Mouse (Mus musculus) kidney, embryonic 16.5 days (tissue): ENCODE data around the gene Peak1. TPM values are rescaled to one million over a fixed set of nuclear protein-coding genes. Genes with fewer than 3 reads are reported as not detected.
"Not testable (repeated sequence)": the region's sequence is repeated elsewhere in the genome, so short reads cannot be mapped to it uniquely, and the experiment has no call there.

Experiments used
- ATAC-seq: fragments of 200-750 bp; cut with Nextera tagmentation; 2 replicates; pipeline ENCODE4 v1.8.0; 2017; ENCODE audit warnings: moderate TSS enrichment; ENCODE audit not compliant: low FRiP score, low TSS enrichment
- H3K27ac ChIP-seq: fragments of 300-500 bp; sonication (generic); 2 replicates; pipeline ENCODE4 v1.5.1; 2014; ENCODE audit warnings: low read length
- H3K27me3 ChIP-seq: fragments of 300-500 bp; sonication (generic); 2 replicates; pipeline ENCODE4 v1.6.1; 2014; ENCODE audit warnings: low read length, control low read depth, mixed read lengths; ENCODE audit not compliant: insufficient read depth
- H3K36me3 ChIP-seq: fragments of 300-500 bp; sonication (generic); 2 replicates; pipeline ENCODE4 v1.6.1; 2014; ENCODE audit warnings: low read length, control low read depth, mixed read lengths; ENCODE audit not compliant: insufficient read depth
- H3K4me1 ChIP-seq: fragments of 300-500 bp; sonication (generic); 2 replicates; pipeline ENCODE4 v1.6.1; 2014; ENCODE audit warnings: low read length, control low read depth, mixed read lengths; ENCODE audit not compliant: insufficient read depth
- H3K4me2 ChIP-seq: fragments of 300-500 bp; sonication (generic); replicated peaks from 2 replicates; pipeline ENCODE4 v1.6.1; 2014; ENCODE audit warnings: low read depth, low read length
- H3K4me3 ChIP-seq: fragments of 300-500 bp; sonication (generic); 2 replicates; pipeline ENCODE4 v1.5.1; 2014; ENCODE audit warnings: mild to moderate bottlenecking, low read length
- H3K9ac ChIP-seq: fragments of 300-500 bp; sonication (generic); replicated peaks from 2 replicates; pipeline ENCODE4 v1.6.1; 2014; ENCODE audit warnings: low read length
- H3K9me3 ChIP-seq: fragments of 300-500 bp; sonication (generic); 2 replicates; pipeline ENCODE4 v1.6.1; 2016; ENCODE audit warnings: low read length, control low read depth
- WGBS: fragments of 180-500 bp; shearing (Covaris S2); extraction: QIAGEN DNeasy Blood & Tissue Kit; methylation state at CpG from one replicate; pipeline ENCODE4 v1.1.7; 2014; 5-methylcytosine and 5-hydroxymethylcytosine counted together
- polyA plus RNA-seq: library from polyadenylated mRNA; unstranded; fragments of >200 nt; fragmentation: Nextera tagmentation; extraction: Ambion mirVana; gene quantifications from 2 replicates; pipeline ENCODE4 v1.2.1, GENCODE M21; 2015

Peak1 gene
- polyA plus RNA-seq, 1 experiment from 2014 or later: 14.0 TPM

- 93% methylated on average over 5 of the region's 5 CpGs for WGBS
- Histone ChIP-seq H3K9ac (no peak overlapping the region), H3K27me3 (no peaks in the 10 kb centered on the region), H3K4me3 (no peak overlapping the region), H3K4me1 (peaks cover 14% of the 10 kb centered on the region), H3K27ac (no peak overlapping the region), H3K4me2 (no peak overlapping the region), H3K36me3 (peaks cover 6% of the 10 kb centered on the region; the same call in 1 of the 2 replicates), H3K9me3 (no peaks in the 10 kb centered on the region)
- ATAC-seq: no peak
Observed at GRCm38 (mm10) chr9:56241076-56241475, 176.8 kb downstream of the Peak1 start.

- no peak overlapping the region for H3K9ac ChIP-seq
- peaks cover 6% of the 10 kb centered on the region; the same call in 1 of the 2 replicates for H3K36me3 ChIP-seq
- no peak overlapping the region for H3K27ac ChIP-seq
- H3K4me1 ChIP-seq: peaks cover 9% of the 10 kb centered on the region; the same call in 1 of the 2 replicates
- no peak overlapping the region for H3K4me2 ChIP-seq
- H3K9me3 ChIP-seq: no peaks in the 10 kb centered on the region
- 42% methylated on average over 6 of the region's 6 CpGs for WGBS
- ATAC-seq: no peak
- H3K4me3 ChIP-seq: no peak overlapping the region
- no peaks in the 10 kb centered on the region for H3K27me3 ChIP-seq
Observed at GRCm38 (mm10) chr9:56235871-56236298, 182.0 kb downstream of the Peak1 start.

- 62% methylated on average over 5 of the region's 5 CpGs for WGBS
- Histone ChIP-seq H3K9me3 (no peaks in the 10 kb centered on the region), H3K27ac (no peak overlapping the region)
Observed at GRCm38 (mm10) chr9:56235281-56235680, 182.6 kb downstream of the Peak1 start.

GRCm38 (mm10) chr9:56234561-56234960 is 183.3 kb downstream of the Peak1 start:
- Histone ChIP-seq H3K27ac (no peak overlapping the region), H3K9ac (no peak overlapping the region), H3K4me2 (no peak overlapping the region), H3K27me3 (no peaks in the 10 kb centered on the region), H3K4me3 (no peak overlapping the region), H3K9me3 (no peaks in the 10 kb centered on the region), H3K36me3 (no peaks in the 10 kb centered on the region), H3K4me1 (peaks cover 9% of the 10 kb centered on the region; the same call in 1 of the 2 replicates)
- no peak for ATAC-seq
- WGBS: 84% methylated on average over 3 of the region's 3 CpGs

More at GRCm38 (mm10) chr9:56235281-56235680, 182.6 kb downstream of the Peak1 start:
- no peak overlapping the region for H3K4me2 ChIP-seq
- ATAC-seq: no peak
- no peak overlapping the region for H3K4me3 ChIP-seq
- H3K9ac ChIP-seq: no peak overlapping the region
- no peaks in the 10 kb centered on the region for H3K27me3 ChIP-seq
- peaks cover 9% of the 10 kb centered on the region; the same call in 1 of the 2 replicates for H3K4me1 ChIP-seq
- peaks cover 2% of the 10 kb centered on the region; the same call in 1 of the 2 replicates for H3K36me3 ChIP-seq

- H3K9ac ChIP-seq: no peak overlapping the region
- H3K4me3 ChIP-seq: no peak overlapping the region
- H3K27ac ChIP-seq: no peak overlapping the region; the same call in 1 of the 2 replicates
- ATAC-seq: no peak
- H3K27me3 ChIP-seq: no peaks in the 10 kb centered on the region
- no peaks in the 10 kb centered on the region for H3K36me3 ChIP-seq
- WGBS: 74% methylated on average over 2 of the region's 2 CpGs
- H3K9me3 ChIP-seq: no peaks in the 10 kb centered on the region
- no peak overlapping the region for H3K4me2 ChIP-seq
- peaks cover 9% of the 10 kb centered on the region; the same call in 1 of the 2 replicates for H3K4me1 ChIP-seq
Observed at GRCm38 (mm10) chr9:56233316-56233715, 184.6 kb downstream of the Peak1 start.

- no peak overlapping the region for H3K9ac ChIP-seq
- H3K4me3 ChIP-seq: no peak overlapping the region
- no peaks in the 10 kb centered on the region for H3K27me3 ChIP-seq
- no peak overlapping the region for H3K4me2 ChIP-seq
- no peak for ATAC-seq
- peaks cover 9% of the 10 kb centered on the region; the same call in 1 of the 2 replicates for H3K4me1 ChIP-seq
- no peaks in the 10 kb centered on the region for H3K9me3 ChIP-seq
- H3K27ac ChIP-seq: no peak overlapping the region
- H3K36me3 ChIP-seq: peaks cover 16% of the 10 kb centered on the region; the same call in 1 of the 2 replicates
Observed at GRCm38 (mm10) chr9:56230906-56231305, 187.0 kb downstream of the Peak1 start.

GRCm38 (mm10) chr9:56227626-56228025 is 190.2 kb downstream of the Peak1 start:
- Histone ChIP-seq H3K4me1 (0 out of 2 replicates have a peak, but pooled peaks cover 3% of the 10 kb centered on the region), H3K27me3 (no peaks in the 10 kb centered on the region), H3K9ac (no peak overlapping the region), H3K36me3 (peaks cover 16% of the 10 kb centered on the region; the same call in 1 of the 2 replicates), H3K4me3 (no peak overlapping the region), H3K4me2 (no peak overlapping the region), H3K9me3 (no peaks in the 10 kb centered on the region), H3K27ac (no peak overlapping the region)
- WGBS: 87% methylated on average over 7 of the region's 7 CpGs
- no peak for ATAC-seq

GRCm38 (mm10) chr9:56223429-56224051 is 194.3 kb downstream of the Peak1 start:
- peak overlapping the region; percentile 39 for H3K4me2 ChIP-seq
- WGBS: 33% methylated on average over 26 of the region's 45 CpGs
- not testable (repeated sequence) for H3K9ac ChIP-seq, H3K27ac ChIP-seq, H3K4me1 ChIP-seq, H3K9me3 ChIP-seq, H3K27me3 ChIP-seq
- peaks cover 16% of the 10 kb centered on the region; the same call in 1 of the 2 replicates for H3K36me3 ChIP-seq
- peak overlapping the region; percentile 18; the same call in 1 of the 2 replicates for H3K4me3 ChIP-seq
- ATAC-seq: peak; percentile 100

- Histone ChIP-seq H3K9me3 (no peaks in the 10 kb centered on the region), H3K36me3 (no peaks in the 10 kb centered on the region), H3K4me1 (peaks cover 2% of the 10 kb centered on the region; the same call in 1 of the 2 replicates), H3K27ac (no peak overlapping the region), H3K4me2 (no peak overlapping the region), H3K4me3 (no peak overlapping the region), H3K9ac (no peak overlapping the region), H3K27me3 (no peaks in the 10 kb centered on the region)
- ATAC-seq: no peak
- 75% methylated on average over 2 of the region's 2 CpGs for WGBS
Observed at GRCm38 (mm10) chr9:56218860-56219259, 199.0 kb downstream of the Peak1 start.

GRCm38 (mm10) chr9:56218043-56218442 is 199.8 kb downstream of the Peak1 start:
- no peak for ATAC-seq
- Histone ChIP-seq H3K4me3 (no peak overlapping the region), H3K9me3 (no peaks in the 10 kb centered on the region), H3K9ac (no peak overlapping the region), H3K27ac (no peak overlapping the region), H3K4me1 (peaks cover 6% of the 10 kb centered on the region; the same call in 1 of the 2 replicates), H3K36me3 (no peaks in the 10 kb centered on the region), H3K4me2 (no peak overlapping the region), H3K27me3 (no peaks in the 10 kb centered on the region)
- WGBS: 82% methylated on average over 2 of the region's 2 CpGs
